Mouse (Mus musculus) limb, embryonic 14.5 days (tissue): ENCODE data around the gene Lypd4. TPM values are rescaled to one million over a fixed set of nuclear protein-coding genes. Genes with fewer than 3 reads are reported as not detected.

Experiments
- ATAC-seq: fragments of 200-750 bp; cut with Nextera tagmentation; 2 replicates; pipeline ENCODE4 v1.8.0; 2017; ENCODE audit warnings: low read depth, moderate number of reproducible peaks, moderate TSS enrichment; ENCODE audit not compliant: low FRiP score
- DNase-seq: peaks from one replicate; pipeline ENCODE4 v3.0.0-alpha.2; 2015; ENCODE audit warnings: low spot score
- H3K27ac ChIP-seq: fragments of 300-500 bp; sonication (generic); replicated peaks from 2 replicates; pipeline ENCODE4 v1.5.1; 2014; ENCODE audit warnings: low read depth, mild to moderate bottlenecking, low read length, moderate library complexity, mixed read lengths
- H3K27me3 ChIP-seq: fragments of 300-500 bp; sonication (generic); 2 replicates; pipeline ENCODE4 v1.6.1; 2014; ENCODE audit warnings: low read length, mixed read lengths; ENCODE audit not compliant: control insufficient read depth, insufficient read depth
- H3K36me3 ChIP-seq: fragments of 300-500 bp; sonication (generic); 2 replicates; pipeline ENCODE4 v1.6.1; 2014; ENCODE audit warnings: mild to moderate bottlenecking, low read length, moderate library complexity, mixed read lengths; ENCODE audit not compliant: control insufficient read depth, insufficient read depth
- H3K4me1 ChIP-seq: fragments of 300-500 bp; sonication (generic); 2 replicates; pipeline ENCODE4 v1.6.1; 2014; ENCODE audit warnings: antibody characterized with exemption, low read length, mixed read lengths; ENCODE audit not compliant: control insufficient read depth, insufficient read depth
- H3K4me2 ChIP-seq: fragments of 300-500 bp; sonication (generic); replicated peaks from 2 replicates; pipeline ENCODE4 v1.6.1; 2014; ENCODE audit warnings: low read depth, mild to moderate bottlenecking, low read length, moderate library complexity; ENCODE audit not compliant: severe bottlenecking
- H3K4me3 ChIP-seq: fragments of 300-500 bp; sonication (generic); replicated peaks from 2 replicates; pipeline ENCODE4 v1.5.1; 2014; ENCODE audit warnings: low read length
- H3K9ac ChIP-seq: fragments of 300-500 bp; sonication (generic); 2 replicates; pipeline ENCODE4 v1.6.1; 2014; ENCODE audit warnings: mild to moderate bottlenecking, low read depth, low read length, moderate library complexity; ENCODE audit not compliant: severe bottlenecking
- H3K9me3 ChIP-seq: fragments of 300-500 bp; sonication (generic); 2 replicates; pipeline ENCODE4 v1.6.1; 2016; ENCODE audit warnings: low read length; ENCODE audit not compliant: control insufficient read depth
- POLR2A ChIP-seq: fragments of 200-500 bp; IDR thresholded peaks from 2 replicates; pipeline ENCODE4 v1.8.0; 2012; ENCODE audit warnings: inconsistent platforms, mild to moderate bottlenecking, moderate library complexity, borderline replicate concordance; ENCODE audit not compliant: insufficient read depth, insufficient read length; ENCODE audit errors: extremely low read depth
- WGBS: fragments of 180-500 bp; shearing (Covaris S2); extraction: QIAGEN DNeasy Blood & Tissue Kit; methylation state at CpG from one replicate; pipeline ENCODE4 v1.1.7; 2014; 5-methylcytosine and 5-hydroxymethylcytosine counted together
- polyA plus RNA-seq, 2 experiments: library from polyadenylated mRNA; depleted of rRNA in 1 of 2; stranded (reverse) in 1 of 2; unstranded in 1 of 2; fragments of >200 nt; fragmentation: Nextera tagmentation in 1 of 2; extraction: Ambion mirVana in 1 of 2; gene quantifications; 2 replicates each; pipeline versions ENCODE4 v1.2.1 to v1.2.3; 2012 to 2014

The Lypd4 gene
- polyA plus RNA-seq, 2 experiments = not detected

DNA sequence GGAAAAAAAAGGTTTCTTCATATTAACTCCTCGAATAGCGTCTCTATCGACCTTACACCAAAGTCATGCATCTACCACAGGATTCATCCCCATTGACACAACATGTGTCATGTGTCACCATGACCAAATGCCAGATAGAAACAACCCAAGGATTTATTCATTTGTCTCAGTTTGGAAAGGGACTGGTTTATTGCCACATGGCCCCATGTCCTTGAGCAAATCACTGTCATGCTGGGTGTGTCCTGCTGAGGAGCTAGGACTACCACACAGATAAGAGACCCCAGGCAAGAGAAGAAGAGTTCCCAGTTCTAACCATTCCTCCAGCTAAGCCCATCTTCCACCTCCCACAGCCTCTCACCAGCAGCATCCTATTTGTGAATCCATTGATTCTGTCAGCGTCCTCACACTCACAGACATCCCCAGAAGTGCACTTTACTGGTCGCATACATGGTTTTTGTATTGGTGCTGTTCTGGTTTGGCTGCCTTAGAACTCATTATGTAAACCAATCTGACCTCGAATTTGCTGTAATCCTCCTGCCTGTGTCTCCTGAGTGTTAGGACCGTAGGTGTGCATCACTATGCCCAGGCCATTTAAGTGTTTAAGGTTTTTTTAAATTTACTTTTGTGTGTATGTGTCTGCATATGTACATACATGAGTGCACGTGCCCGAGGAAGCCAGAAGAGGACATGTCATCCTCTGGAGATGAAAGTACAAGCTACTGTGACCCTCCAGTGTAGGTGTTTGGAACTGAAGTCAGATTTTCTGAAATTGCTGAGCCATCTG, 12.9 kb upstream of the Lypd4 start:
- no peaks in the 10 kb centered on the region for H3K9me3 ChIP-seq
- H3K27ac ChIP-seq = no peak overlapping the region
- DNase-seq = no peak
- no peaks in the 10 kb centered on the region for H3K27me3 ChIP-seq
- TF ChIP-seq POLR2A = no peak
- peaks cover 23% of the 10 kb centered on the region for H3K36me3 ChIP-seq
- H3K9ac ChIP-seq = no peak overlapping the region
- no peak overlapping the region for H3K4me3 ChIP-seq
- peaks cover 16% of the 10 kb centered on the region for H3K4me1 ChIP-seq
- ATAC-seq = no peak
- 94% methylated on average over 9 of the region's 9 CpGs for WGBS
- no peak overlapping the region for H3K4me2 ChIP-seq

DNA sequence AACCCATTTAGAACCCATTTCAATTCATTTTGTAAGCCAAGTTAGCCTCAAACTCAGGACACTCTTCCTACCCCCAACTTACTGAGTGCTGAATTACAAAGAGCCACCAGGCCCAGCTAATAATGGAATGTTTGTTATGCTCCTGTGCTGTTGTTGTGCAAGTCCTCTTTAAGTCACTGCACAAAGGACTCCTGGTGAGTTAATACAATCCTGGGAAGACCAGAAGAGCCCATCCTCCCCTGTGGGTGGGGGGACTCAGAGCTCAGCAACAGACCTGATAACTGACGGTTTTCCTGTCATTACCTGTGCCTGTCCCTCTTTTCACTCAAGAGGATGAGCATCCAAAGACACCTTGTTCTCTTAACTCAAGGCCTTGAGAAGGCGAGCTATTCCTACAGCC, 9.9 kb upstream of the Lypd4 start:
- Histone ChIP-seq H3K4me1 (no peaks in the 10 kb centered on the region), H3K27me3 (no peaks in the 10 kb centered on the region), H3K36me3 (no peaks in the 10 kb centered on the region), H3K9ac (no peak overlapping the region), H3K27ac (no peak overlapping the region), H3K4me3 (no peak overlapping the region), H3K9me3 (no peaks in the 10 kb centered on the region), H3K4me2 (no peak overlapping the region)
- DNase-seq (no peak), ATAC-seq (no peak)
- no peak for TF ChIP-seq POLR2A
- 44% methylated on average over 2 of the region's 2 CpGs for WGBS

DNA sequence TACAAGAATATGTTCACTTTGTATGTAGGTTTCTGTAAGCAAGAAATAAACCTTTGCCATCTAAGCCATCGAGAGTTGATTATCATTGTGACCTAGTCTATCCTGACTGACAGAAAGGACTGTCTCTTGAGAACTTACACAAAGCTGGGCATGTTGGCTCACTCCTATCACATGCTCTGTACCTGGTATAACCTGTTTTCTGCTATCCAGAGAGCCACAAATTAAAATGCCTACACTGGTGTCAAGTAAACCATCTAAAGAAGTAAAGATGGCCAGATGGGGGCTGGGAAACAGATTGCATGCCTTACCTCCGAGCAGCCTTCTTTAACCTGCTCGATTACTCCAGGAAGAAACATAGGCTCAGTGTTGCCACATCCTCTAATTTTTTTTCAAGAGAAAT, 7.8 kb upstream of the Lypd4 start:
- 44% methylated on average over 3 of the region's 3 CpGs for WGBS
- no peaks in the 10 kb centered on the region for H3K27me3 ChIP-seq
- no peaks in the 10 kb centered on the region for H3K9me3 ChIP-seq
- H3K36me3 ChIP-seq = no peaks in the 10 kb centered on the region
- no peaks in the 10 kb centered on the region for H3K4me1 ChIP-seq
- no peak overlapping the region for H3K27ac ChIP-seq
- H3K4me2 ChIP-seq = no peak overlapping the region
- no peak overlapping the region for H3K4me3 ChIP-seq
- H3K9ac ChIP-seq = no peak overlapping the region
- TF ChIP-seq POLR2A = no peak
- DNase-seq = no peak
- no peak for ATAC-seq

DNA sequence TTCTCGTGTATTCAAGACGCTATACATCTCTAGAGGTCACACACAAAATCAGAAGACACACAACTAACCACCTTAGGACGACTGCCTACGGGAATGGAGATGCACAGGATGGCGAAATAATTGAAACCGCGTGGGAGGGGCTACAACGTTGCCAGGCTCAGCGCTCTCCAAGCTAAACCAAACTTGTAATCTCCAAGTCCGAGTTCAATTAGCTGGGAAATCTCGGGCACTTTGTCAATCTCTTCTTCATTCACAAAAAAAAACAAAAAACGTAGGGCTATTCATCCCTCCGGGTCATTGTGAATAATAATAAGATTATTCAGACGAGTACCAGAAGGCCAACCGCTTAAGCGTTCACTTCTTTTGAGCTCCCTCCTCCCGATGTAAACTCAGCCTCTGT, 661 bp downstream of the Lypd4 start:
- H3K4me2 ChIP-seq = no peak overlapping the region
- H3K4me3 ChIP-seq = no peak overlapping the region
- 71% methylated on average over 17 of the region's 17 CpGs for WGBS
- no peaks in the 10 kb centered on the region for H3K9me3 ChIP-seq
- H3K27me3 ChIP-seq = peaks cover 8% of the 10 kb centered on the region; the same call in 1 of the 2 replicates
- H3K4me1 ChIP-seq = no peaks in the 10 kb centered on the region
- no peaks in the 10 kb centered on the region for H3K36me3 ChIP-seq
- no peak overlapping the region for H3K9ac ChIP-seq
- H3K27ac ChIP-seq = no peak overlapping the region
- DNase-seq = no peak
- ATAC-seq = no peak
- no peak for TF ChIP-seq POLR2A

DNA sequence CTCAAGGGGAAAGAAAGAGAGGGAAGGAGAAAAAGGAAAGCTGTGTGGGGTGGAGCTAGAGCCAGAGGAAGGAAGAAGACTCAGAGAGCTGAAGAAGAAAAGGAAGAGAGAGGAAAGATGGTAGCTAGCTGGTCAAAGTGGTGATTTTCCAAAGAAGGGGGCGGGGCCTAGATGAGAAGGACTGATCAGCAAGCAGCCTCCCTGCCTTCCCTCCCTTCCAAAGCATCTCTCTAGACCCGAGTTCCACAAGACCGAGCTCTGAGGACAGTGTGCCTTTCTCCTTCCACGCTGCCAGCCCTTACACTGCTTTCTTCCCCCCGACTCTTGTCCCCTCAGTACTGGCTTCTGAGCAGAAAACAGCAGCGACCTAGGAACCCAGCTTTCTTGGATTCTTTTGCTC, 5.6 kb downstream of the Lypd4 start:
- Histone ChIP-seq H3K4me1 (no peaks in the 10 kb centered on the region), H3K4me2 (no peak overlapping the region), H3K27ac (no peak overlapping the region), H3K9me3 (no peaks in the 10 kb centered on the region), H3K9ac (no peak overlapping the region), H3K36me3 (no peaks in the 10 kb centered on the region), H3K4me3 (no peak overlapping the region), H3K27me3 (no peaks in the 10 kb centered on the region)
- ATAC-seq (no peak), DNase-seq (no peak)
- TF ChIP-seq POLR2A = no peak
- 34% methylated on average over 6 of the region's 6 CpGs for WGBS
